Mouse (Mus musculus): ENCODE data around the gene Pigk.

Gene Pigk

GRCm38 (mm10) chr3:152724446-152724845 is 10.5 kb downstream of the Pigk start:
- DNase-seq (ENCODE audit: extremely low read depth, insufficient read length, low spot score) = no peak

GRCm38 (mm10) chr3:152728238-152728637 is 14.3 kb downstream of the Pigk start:
- no peak for DNase-seq (ENCODE audit: extremely low read depth, insufficient read length, low spot score)

- no peak for DNase-seq (ENCODE audit: extremely low read depth, insufficient read length, low spot score)
Observed at GRCm38 (mm10) chr3:152733011-152733410, 19.1 kb downstream of the Pigk start.

GRCm38 (mm10) chr3:152733513-152733912 is 19.6 kb downstream of the Pigk start:
- DNase-seq (ENCODE audit: extremely low read depth, insufficient read length, low spot score) = no peak

- DNase-seq (ENCODE audit: extremely low read depth, insufficient read length, low spot score) = no peak
Observed at GRCm38 (mm10) chr3:152734100-152734499, 20.2 kb downstream of the Pigk start.

GRCm38 (mm10) chr3:152735601-152736250 is 21.8 kb downstream of the Pigk start:
- no peak for DNase-seq (ENCODE audit: extremely low read depth, insufficient read length, low spot score)

- no peak for DNase-seq (ENCODE audit: extremely low read depth, insufficient read length, low spot score)
Observed at GRCm38 (mm10) chr3:152744301-152744700, 30.4 kb downstream of the Pigk start.

- no peak for DNase-seq (ENCODE audit: extremely low read depth, insufficient read length, low spot score)
Observed at GRCm38 (mm10) chr3:152745611-152746010, 31.7 kb downstream of the Pigk start.

- DNase-seq (ENCODE audit: extremely low read depth, insufficient read length, low spot score) = no peak
Observed at GRCm38 (mm10) chr3:152749461-152749871, 35.6 kb downstream of the Pigk start.

GRCm38 (mm10) chr3:152749881-152750280 is 36.0 kb downstream of the Pigk start:
- DNase-seq (ENCODE audit: extremely low read depth, insufficient read length, low spot score) = no peak

GRCm38 (mm10) chr3:152752911-152753310 is 39.0 kb downstream of the Pigk start:
- DNase-seq (ENCODE audit: extremely low read depth, insufficient read length, low spot score) = no peak

- no peak for DNase-seq (ENCODE audit: extremely low read depth, insufficient read length, low spot score)
Observed at GRCm38 (mm10) chr3:152753345-152753744, 39.4 kb downstream of the Pigk start.

- no peak for DNase-seq (ENCODE audit: extremely low read depth, insufficient read length, low spot score)
Observed at GRCm38 (mm10) chr3:152753920-152754764, 40.2 kb downstream of the Pigk start.

- DNase-seq (ENCODE audit: extremely low read depth, insufficient read length, low spot score) = no peak
Observed at GRCm38 (mm10) chr3:152755515-152755914, 41.6 kb downstream of the Pigk start.

- no peak for DNase-seq (ENCODE audit: extremely low read depth, insufficient read length, low spot score)
Observed at GRCm38 (mm10) chr3:152756896-152757295, 43.0 kb downstream of the Pigk start.

- no peak for DNase-seq (ENCODE audit: extremely low read depth, insufficient read length, low spot score)
Observed at GRCm38 (mm10) chr3:152757464-152758393, 43.8 kb downstream of the Pigk start.

GRCm38 (mm10) chr3:152758500-152759032 is 44.7 kb downstream of the Pigk start:
- peak; percentile 46 for DNase-seq (ENCODE audit: extremely low read depth, insufficient read length, low spot score)

GRCm38 (mm10) chr3:152761116-152761515 is 47.2 kb downstream of the Pigk start:
- DNase-seq (ENCODE audit: extremely low read depth, insufficient read length, low spot score) = peak; percentile 34

- no peak for DNase-seq (ENCODE audit: extremely low read depth, insufficient read length, low spot score)
Observed at GRCm38 (mm10) chr3:152761661-152762060, 47.8 kb downstream of the Pigk start.

- no peak for DNase-seq (ENCODE audit: extremely low read depth, insufficient read length, low spot score)
Observed at GRCm38 (mm10) chr3:152762302-152762701, 48.4 kb downstream of the Pigk start.

Measured in 3134 (cell line).